In genomic region chrX:98052811-98053210, GRCm38 (mm10) we compare ENCODE assay signal across 31 mouse cellular contexts.
"Had no signal": no experiment of that assay in that cellular context is flagged by ENCODE, and none has a peak within 500 bp of the region (broad histone marks: within the 10 kb centered on the region; RNA-seq: fewer than 3 reads in every experiment).

No protein-coding gene starts in this region.

- H3K36me3 ChIP-seq: heart, embryonic 10.5 days; heart, embryonic 12.5 days; heart, embryonic 13.5 days; heart, embryonic 15.5 days; hindbrain, embryonic 10.5 days; hindbrain, embryonic 12.5 days; hindbrain, embryonic 13.5 days; hindbrain, embryonic 15.5 days; intestine, embryonic 15.5 days; kidney, embryonic 15.5 days had no signal

- H3K27me3 ChIP-seq: heart, embryonic 12.5 days; heart, embryonic 13.5 days; heart, embryonic 15.5 days; hindbrain, embryonic 12.5 days; hindbrain, embryonic 13.5 days; hindbrain, embryonic 15.5 days; intestine, embryonic 15.5 days; kidney, embryonic 15.5 days had no signal

- H3K9me3 ChIP-seq: heart, embryonic 10.5 days; heart, embryonic 12.5 days; heart, embryonic 13.5 days; heart, embryonic 15.5 days; hindbrain, embryonic 10.5 days; hindbrain, embryonic 12.5 days; hindbrain, embryonic 13.5 days; hindbrain, embryonic 15.5 days; intestine, embryonic 15.5 days; kidney, embryonic 15.5 days had no signal

- H3K4me3 ChIP-seq: heart, adult 2 months; heart, embryonic 10.5 days; heart, embryonic 12.5 days; heart, embryonic 13.5 days; heart, embryonic 15.5 days; hindbrain, embryonic 10.5 days; hindbrain, embryonic 12.5 days; hindbrain, embryonic 13.5 days; hindbrain, embryonic 15.5 days; intestine, embryonic 15.5 days; kidney, embryonic 15.5 days; layer of hippocampus, adult 2 months; left cerebral cortex, adult 2 months had no signal

- DNase-seq: heart, adult 2 months; heart, postnatal 10 days; heart, postnatal 14 days; heart, postnatal 36 days; heart, postnatal 4 days; kidney, adult 11 months; kidney, adult 18-20 months; kidney, postnatal 14 days; kidney, postnatal 25 days; layer of hippocampus, adult 9-11 months; layer of hippocampus, postnatal 36 days had no signal

- H3K4me2 ChIP-seq: heart, embryonic 11.5 days; heart, embryonic 12.5 days; heart, embryonic 13.5 days; heart, embryonic 15.5 days; hindbrain, embryonic 12.5 days; hindbrain, embryonic 13.5 days; hindbrain, embryonic 14.5 days; hindbrain, embryonic 15.5 days; intestine, embryonic 15.5 days; kidney, embryonic 15.5 days had no signal

- H3K4me1 ChIP-seq: heart, embryonic 10.5 days; heart, embryonic 12.5 days; heart, embryonic 13.5 days; heart, embryonic 15.5 days; hindbrain, embryonic 10.5 days; hindbrain, embryonic 12.5 days; hindbrain, embryonic 13.5 days; hindbrain, embryonic 15.5 days; intestine, embryonic 15.5 days; kidney, embryonic 15.5 days had no signal

- H3K9ac ChIP-seq: heart, embryonic 12.5 days; heart, embryonic 13.5 days; heart, embryonic 15.5 days; hindbrain, embryonic 12.5 days; hindbrain, embryonic 13.5 days; hindbrain, embryonic 14.5 days; hindbrain, embryonic 15.5 days; intestine, embryonic 15.5 days; kidney, embryonic 15.5 days had no signal

- ATAC-seq: hindbrain, embryonic 16.5 days; hindbrain, postnatal 0 days; inflammation-experienced regulatory T-cells, adult 6 months; intestine, embryonic 15.5 days; intestine, embryonic 16.5 days; intestine, postnatal 0 days had no signal

- H3K27ac ChIP-seq: heart, adult 2 months; heart, embryonic 10.5 days; heart, embryonic 13.5 days; heart, embryonic 15.5 days; hindbrain, embryonic 10.5 days; hindbrain, embryonic 12.5 days; hindbrain, embryonic 13.5 days; hindbrain, embryonic 14.5 days; hindbrain, embryonic 15.5 days; hindbrain, postnatal 0 days; intestine, embryonic 15.5 days; kidney, embryonic 15.5 days; kidney, postnatal 0 days; layer of hippocampus, adult 2 months; left cerebral cortex, adult 2 months had no signal
